Mouse (Mus musculus) heart, adult 2 months (tissue): ENCODE data around the gene Acox1. TPM values are rescaled to one million over a fixed set of nuclear protein-coding genes. Genes with fewer than 3 reads are reported as not detected.

Source experiments
- DNase-seq, 2 experiments: peaks; one replicate each; pipeline ENCODE4 v3.0.0; 2021
- H3K27ac ChIP-seq: fragments of 200-600 bp; 2 replicates; pipeline ENCODE4 v1.8.1; 2022
- H3K27me3 ChIP-seq: fragments of 200-500 bp; 2 replicates; pipeline ENCODE4 v1.6.1; 2012; ENCODE audit warnings: mild to moderate bottlenecking, low read length, inconsistent platforms, mixed read lengths; ENCODE audit not compliant: control insufficient read depth, insufficient read depth
- H3K36me3 ChIP-seq: fragments of 200-500 bp; 2 replicates; pipeline ENCODE4 v1.6.1; 2012; ENCODE audit warnings: low read length, inconsistent platforms; ENCODE audit not compliant: control insufficient read depth, insufficient read depth
- H3K4me1 ChIP-seq: fragments of 200-500 bp; 2 replicates; pipeline ENCODE4 v1.6.1; 2011; ENCODE audit warnings: low read length; ENCODE audit not compliant: control insufficient read depth, insufficient read depth
- H3K4me3 ChIP-seq: fragments of 200-600 bp; 2 replicates; pipeline ENCODE4 v1.8.1; 2022
- H3K79me2 ChIP-seq: fragments of 200-500 bp; replicated peaks from 2 replicates; pipeline ENCODE4 v1.6.1; 2012; ENCODE audit warnings: mild to moderate bottlenecking, inconsistent platforms, low read length, moderate library complexity, mixed read lengths; ENCODE audit not compliant: control insufficient read depth, insufficient read depth
- H3K9ac ChIP-seq: fragments of 200-500 bp; 2 replicates; pipeline ENCODE4 v1.6.1; 2012; ENCODE audit warnings: low read depth, mild to moderate bottlenecking, control low read depth, inconsistent platforms, low read length, mixed read lengths
- CTCF ChIP-seq: fragments of 200-600 bp; IDR thresholded peaks from 2 replicates; pipeline ENCODE4 v1.8.1; 2022; ENCODE audit warnings: antibody characterized with exemption, mild to moderate bottlenecking, moderate library complexity
- EP300 ChIP-seq: fragments of 200-500 bp; IDR thresholded peaks from 2 replicates; pipeline ENCODE4 v1.6.1; 2011; ENCODE audit warnings: low read depth, low read length, control low read depth; ENCODE audit not compliant: insufficient read depth
- POLR2A ChIP-seq: fragments of 200-500 bp; IDR thresholded peaks from 2 replicates; pipeline ENCODE4 v1.6.1; 2011; ENCODE audit warnings: mild to moderate bottlenecking, low read depth, low read length, control low read depth; ENCODE audit not compliant: insufficient read depth
- WGBS: fragments of 180-500 bp; shearing (Covaris S2); methylation state at CpG from one replicate; pipeline ENCODE4 v1.1.7; 2018; 5-methylcytosine and 5-hydroxymethylcytosine counted together
- intact Hi-C: fragments of 180-260 bp; cut with DNase I; formaldehyde crosslinking; loops from one replicate; pipeline ENCODE4 v1.15.1; 2025
- polyA plus RNA-seq: library from polyadenylated mRNA; depleted of rRNA; stranded (reverse); fragments of >200 nt; gene quantifications from 2 replicates; pipeline ENCODE4 v1.2.3, GENCODE M21; 2012
- total RNA-seq, 2 experiments: library from RNA; stranded (reverse); gene quantifications; 2 replicates each; pipeline ENCODE4 v1.2.3; 2021

The Acox1 gene
- total and polyA plus RNA-seq, 3 experiments = 134 to 195 (median 159) TPM

GRCm38 (mm10) chr11:116208660-116209059, 9.8 kb upstream of the Acox1 start:
- no peak overlapping the region for H3K9ac ChIP-seq
- no peak for DNase-seq
- intact Hi-C loops = no loop called here
- H3K79me2 ChIP-seq = no peaks in the 10 kb centered on the region
- no peaks in the 10 kb centered on the region for H3K27me3 ChIP-seq
- WGBS = 90% methylated on average over 3 of the region's 3 CpGs
- no peak overlapping the region for H3K4me3 ChIP-seq
- no peaks in the 10 kb centered on the region for H3K36me3 ChIP-seq
- no peak for TF ChIP-seq EP300
- TF ChIP-seq CTCF = no peak
- TF ChIP-seq POLR2A = no peak
- no peaks in the 10 kb centered on the region for H3K4me1 ChIP-seq
- H3K27ac ChIP-seq = no peak overlapping the region

- Histone ChIP-seq H3K27me3 (no peaks in the 10 kb centered on the region), H3K27ac (no peak overlapping the region), H3K4me1 (no peaks in the 10 kb centered on the region), H3K36me3 (no peaks in the 10 kb centered on the region), H3K9ac (no peak overlapping the region), H3K79me2 (no peaks in the 10 kb centered on the region), H3K4me3 (no peak overlapping the region)
- no peak for DNase-seq
- intact Hi-C loops = no loop called here
- no peak for TF ChIP-seq POLR2A
- TF ChIP-seq EP300 = no peak
- no peak for TF ChIP-seq CTCF
- WGBS = 80% methylated on average over 4 of the region's 4 CpGs
Measured at GRCm38 (mm10) chr11:116206678-116207077, 7.8 kb upstream of the Acox1 start.

- H3K4me1 ChIP-seq = peaks cover 1% of the 10 kb centered on the region; the same call in 1 of the 2 replicates
- 87% methylated on average over 3 of the region's 3 CpGs for WGBS
- no peak overlapping the region for H3K27ac ChIP-seq
- no peak for TF ChIP-seq CTCF
- no peak for TF ChIP-seq POLR2A
- no peak for TF ChIP-seq EP300
- no peaks in the 10 kb centered on the region for H3K79me2 ChIP-seq
- no peak overlapping the region for H3K9ac ChIP-seq
- DNase-seq = no peak
- no peaks in the 10 kb centered on the region for H3K27me3 ChIP-seq
- H3K4me3 ChIP-seq = no peak overlapping the region
- no peaks in the 10 kb centered on the region for H3K36me3 ChIP-seq
- intact Hi-C loops = no loop called here
Measured at GRCm38 (mm10) chr11:116203150-116203549, 4.3 kb upstream of the Acox1 start.

- peaks cover 3% of the 10 kb centered on the region; the same call in 1 of the 2 replicates for H3K4me1 ChIP-seq
- no peak for DNase-seq
- intact Hi-C loops = no loop called here
- TF ChIP-seq POLR2A = no peak
- H3K27me3 ChIP-seq = no peaks in the 10 kb centered on the region
- no peak overlapping the region for H3K4me3 ChIP-seq
- H3K27ac ChIP-seq = no peak overlapping the region
- H3K36me3 ChIP-seq = peaks cover 16% of the 10 kb centered on the region
- H3K9ac ChIP-seq = no peak overlapping the region
- 97% methylated on average over 2 of the region's 2 CpGs for WGBS
- H3K79me2 ChIP-seq = peaks cover 2% of the 10 kb centered on the region
Measured at GRCm38 (mm10) chr11:116201151-116201550, 2.3 kb upstream of the Acox1 start.

- Histone ChIP-seq H3K27ac (peak overlapping the region; percentile 98), H3K79me2 (peaks cover 3% of the 10 kb centered on the region), H3K36me3 (peaks cover 35% of the 10 kb centered on the region), H3K4me3 (peak overlapping the region; percentile 56), H3K9ac (peak overlapping the region; percentile 89), H3K27me3 (no peaks in the 10 kb centered on the region), H3K4me1 (peaks cover 7% of the 10 kb centered on the region)
- TF ChIP-seq CTCF (no peak), EP300 (no peak), POLR2A (no peak)
- intact Hi-C loops = loop anchor here (2.0 kb wide), 1 partner anchor 59 kb away; the partner anchor contains the start of gene Mrpl38
- DNase-seq = no peak
- 11% methylated on average over 13 of the region's 13 CpGs for WGBS
Measured at GRCm38 (mm10) chr11:116198132-116198531, 713 bp downstream of the Acox1 start.

GRCm38 (mm10) chr11:116197584-116197906, 1.3 kb downstream of the Acox1 start:
- H3K27me3 ChIP-seq = no peaks in the 10 kb centered on the region
- H3K79me2 ChIP-seq = peaks cover 3% of the 10 kb centered on the region
- intact Hi-C loops = no loop called here
- 84% methylated on average over 6 of the region's 6 CpGs for WGBS
- peak overlapping the region; percentile 19; the same call in 1 of the 2 replicates for H3K9ac ChIP-seq
- H3K27ac ChIP-seq = peak overlapping the region; percentile 98; the same call in 1 of the 2 replicates
- H3K36me3 ChIP-seq = peaks cover 35% of the 10 kb centered on the region
- H3K4me1 ChIP-seq = peaks cover 7% of the 10 kb centered on the region
- DNase-seq = no peak
- H3K4me3 ChIP-seq = peak overlapping the region; percentile 56
- TF ChIP-seq CTCF (no peak), POLR2A (no peak), EP300 (no peak)
